Mouse (Mus musculus) testis, adult 2 months (tissue): ENCODE measurements around the gene Sdk2.

Experiments
- CTCF ChIP-seq: fragments of 200-500 bp; IDR thresholded peaks from 2 replicates; pipeline ENCODE4 v1.5.1; 2012; ENCODE audit warnings: low read depth, mild to moderate bottlenecking, inconsistent platforms, low read length, moderate library complexity; ENCODE audit not compliant: control insufficient read depth, insufficient read depth, insufficient replicate concordance
- POLR2A ChIP-seq: fragments of 200-500 bp; IDR thresholded peaks from 2 replicates; pipeline ENCODE4 v1.6.1; 2012; ENCODE audit warnings: low read depth, mild to moderate bottlenecking, inconsistent platforms, low read length, moderate library complexity; ENCODE audit not compliant: control insufficient read depth

GRCm38 (mm10) chr11:113993921-113994320 lies 72.9 kb downstream of the Sdk2 start:
- TF ChIP-seq POLR2A (no peak), CTCF (no peak)
